9 mouse cellular contexts compared by ENCODE assay signal in genomic region chr7:71193131-71193530, GRCm38 (mm10).
DNase-seq lines count a peak whose midpoint lies in the region; ATAC-seq lines count a peak whose summit lies in the region.
"Had no signal": no experiment of that assay in that cellular context is flagged by ENCODE, and none has a peak within 500 bp of the region (broad histone marks: within the 10 kb centered on the region; RNA-seq: fewer than 3 reads in every experiment).

No protein-coding gene starts in this region.

- H3K36me3 ChIP-seq in hindbrain, embryonic 12.5 days = no peaks in the 10 kb centered on the region
- H3K36me3 ChIP-seq: midbrain, embryonic 12.5 days had no signal

- H3K4me1 ChIP-seq in hindbrain, embryonic 12.5 days = peaks cover 8% of the 10 kb centered on the region

- 0 out of 2 replicates have a peak, but pooled peaks have one; percentile 48 for ATAC-seq in hindbrain, embryonic 12.5 days (ENCODE audit: low FRiP score)
- ATAC-seq in erythroblast, adult 5-6 weeks (replicated peaks; ENCODE audit: low FRiP score, poor library complexity, severe bottlenecking) = no peak

- no peak overlapping the region; the same call in 1 of the 2 replicates for H3K27ac ChIP-seq in hindbrain, embryonic 12.5 days
- H3K27ac ChIP-seq: midbrain, embryonic 12.5 days had no signal

- intact Hi-C loops in left cerebral cortex, postnatal 25 days (cut with DNase I) = no loop called here

- H3K9me3 ChIP-seq in hindbrain, embryonic 12.5 days (replicated peaks) = no peaks in the 10 kb centered on the region
- H3K9me3 ChIP-seq: midbrain, embryonic 12.5 days had no signal

- no peaks in the 10 kb centered on the region for H3K27me3 ChIP-seq in hindbrain, embryonic 12.5 days
- H3K27me3 ChIP-seq: midbrain, embryonic 12.5 days had no signal

- no peak overlapping the region for H3K9ac ChIP-seq in hindbrain, embryonic 12.5 days
- H3K9ac ChIP-seq: midbrain, embryonic 12.5 days had no signal

- H3K4me2 ChIP-seq in hindbrain, embryonic 12.5 days (replicated peaks) = no peak overlapping the region; the same call in 1 of the 2 replicates
- H3K4me2 ChIP-seq: midbrain, embryonic 12.5 days had no signal

- DNase-seq in right cerebral cortex, postnatal 10 days (ENCODE audit: low spot score in 2 of 2) = peak; percentile 26 to 28
- no peak for DNase-seq in right cerebral cortex, postnatal 14 days
- DNase-seq in kidney, postnatal 4 days = peak; percentile 33 to 56
- peak; percentile 15 for DNase-seq in neural tube, embryonic 10.5 days (ENCODE audit: extremely low spot score, low spot score)
- no peak for DNase-seq in left cerebral cortex, postnatal 25 days (ENCODE audit: low spot score in 2 of 2)
- DNase-seq in cerebellum, adult 18-20 months = no peak

- 24% methylated on average over 7 of the region's 7 CpGs for whole genome bisulfite sequencing in hindbrain, embryonic 12.5 days

- no peak overlapping the region for H3K4me3 ChIP-seq in hindbrain, embryonic 12.5 days
- H3K4me3 ChIP-seq: midbrain, embryonic 12.5 days had no signal

Comparison
In these comparisons a context has a peak if more than half of its experiments do, and no peak if none do; other contexts are left out.
1. DNase-seq: peak in right cerebral cortex, postnatal 10 days (2 of 2), kidney, postnatal 4 days (2 of 2) and neural tube, embryonic 10.5 days (single experiment); none in right cerebral cortex, postnatal 14 days (single experiment), left cerebral cortex, postnatal 25 days (0 of 2) and cerebellum, adult 18-20 months (0 of 2).